Mouse (Mus musculus) frontal cortex, postnatal 36 days (tissue): ENCODE data around the gene Slc8a2.

Source experiments
- DNase-seq, 2 experiments: peaks; one replicate each; pipeline ENCODE4 v3.0.0; 2022; ENCODE audit warnings: low spot score in 2 of 2

Gene Slc8a2

GRCm38 (mm10) chr7:16125829-16126228 is 3.8 kb upstream of the Slc8a2 start:
- DNase-seq: no peak

GRCm38 (mm10) chr7:16128344-16128743 is 1.3 kb upstream of the Slc8a2 start:
- no peak for DNase-seq

- DNase-seq: no peak
These were observed 727 bp upstream of the Slc8a2 start for GRCm38 (mm10) chr7:16128899-16129298.

- peak in 1 of 2 experiments; percentile 60 for DNase-seq
These were observed 443 bp downstream of the Slc8a2 start for GRCm38 (mm10) chr7:16129846-16130691.

GRCm38 (mm10) chr7:16130956-16131634 is 1.5 kb downstream of the Slc8a2 start:
- peak in 1 of 2 experiments; percentile 59 for DNase-seq

GRCm38 (mm10) chr7:16132161-16132581 is 2.5 kb downstream of the Slc8a2 start:
- DNase-seq: no peak

GRCm38 (mm10) chr7:16132926-16133325 is 3.3 kb downstream of the Slc8a2 start:
- no peak for DNase-seq

- no peak for DNase-seq
These were observed 4.1 kb downstream of the Slc8a2 start for GRCm38 (mm10) chr7:16133691-16134090.

GRCm38 (mm10) chr7:16134951-16135392 is 5.3 kb downstream of the Slc8a2 start:
- DNase-seq: no peak

GRCm38 (mm10) chr7:16146489-16147410 is 17.1 kb downstream of the Slc8a2 start:
- peak; percentile 73 to 77 for DNase-seq

GRCm38 (mm10) chr7:16147643-16148042 is 18.0 kb downstream of the Slc8a2 start:
- no peak for DNase-seq

- DNase-seq: peak; percentile 89 to 93
These were observed 19.6 kb downstream of the Slc8a2 start for GRCm38 (mm10) chr7:16149241-16149640.

- no peak for DNase-seq
These were observed 20.8 kb downstream of the Slc8a2 start for GRCm38 (mm10) chr7:16150191-16151145.

GRCm38 (mm10) chr7:16153522-16153921 is 23.9 kb downstream of the Slc8a2 start:
- DNase-seq: peak; percentile 66 to 69

- DNase-seq: peak in 1 of 2 experiments; percentile 69
These were observed 25.7 kb downstream of the Slc8a2 start for GRCm38 (mm10) chr7:16155132-16155872.

- no peak for DNase-seq
These were observed 26.6 kb downstream of the Slc8a2 start for GRCm38 (mm10) chr7:16156105-16156714.

GRCm38 (mm10) chr7:16158735-16159134 is 29.1 kb downstream of the Slc8a2 start:
- DNase-seq: no peak

- DNase-seq: peak in 1 of 2 experiments; percentile 53
These were observed 31.1 kb downstream of the Slc8a2 start for GRCm38 (mm10) chr7:16160702-16161101.

- DNase-seq: no peak
These were observed 31.7 kb downstream of the Slc8a2 start for GRCm38 (mm10) chr7:16161302-16161701.
